Mouse (Mus musculus) bone marrow macrophage, adult 2 months (primary cell): Measurements from ENCODE around the gene Olfr631. TPM values are rescaled to one million over a fixed set of nuclear protein-coding genes. Genes with fewer than 3 reads are reported as not detected.
"Not testable (repeated sequence)": the region's sequence is repeated elsewhere in the genome, so short reads cannot be mapped to it uniquely, and the experiment has no call there.

Experiments
- H3K27ac ChIP-seq: 2 replicates; pipeline ENCODE4 v1.5.1; 2012; ENCODE audit warnings: low read depth, low read length; ENCODE audit not compliant: insufficient read depth
- H3K4me1 ChIP-seq: 2 replicates; pipeline ENCODE4 v1.6.1; 2012; ENCODE audit warnings: low read length; ENCODE audit not compliant: control insufficient read depth, insufficient read depth
- H3K4me3 ChIP-seq: 2 replicates; pipeline ENCODE4 v1.5.1; 2012; ENCODE audit warnings: mild to moderate bottlenecking, low read length, moderate library complexity; ENCODE audit not compliant: insufficient read depth
- CTCF ChIP-seq: IDR thresholded peaks from 2 replicates; pipeline ENCODE4 v1.5.1; 2012; ENCODE audit warnings: low read depth, mild to moderate bottlenecking, low read length, moderate library complexity
- POLR2A ChIP-seq: IDR thresholded peaks from 2 replicates; pipeline ENCODE4 v1.6.1; 2012; ENCODE audit warnings: mild to moderate bottlenecking, low read depth, low read length, borderline replicate concordance
- polyA plus RNA-seq: library from polyadenylated mRNA; stranded (reverse); fragments of >200 nt; gene quantifications from 2 replicates; pipeline ENCODE4 v1.2.4, GENCODE M21; 2012; ENCODE audit not compliant: missing spikeins, insufficient read depth, insufficient read length

Gene Olfr631
- not detected in 2 replicates for polyA plus RNA-seq

DNA sequence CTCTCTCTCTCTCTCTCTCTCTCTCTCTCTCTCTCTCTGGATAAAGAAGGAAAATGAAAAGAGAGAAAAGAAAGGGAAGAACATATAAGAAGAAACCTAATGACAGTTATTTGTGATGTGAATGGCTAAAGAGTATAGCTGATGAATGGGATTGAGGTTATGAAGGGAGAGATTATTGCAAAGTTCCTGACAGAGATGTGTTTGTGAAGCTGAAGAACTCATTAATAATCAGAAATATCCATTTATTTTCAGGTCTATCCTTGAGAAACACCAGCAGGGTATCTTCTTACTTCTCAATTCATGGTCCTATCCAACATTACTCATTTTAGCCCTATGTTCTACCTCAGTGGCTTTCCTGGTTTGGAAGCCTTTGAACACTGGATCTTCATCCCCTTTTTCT, at the start of gene Olfr631:
Gene Olfr631 (plus strand): TSS at position 301 of the 400 bp plus-strand sequence.
- Histone ChIP-seq H3K4me3 (no peak within 1 kb of the TSS), H3K4me1 (no peaks in the 10 kb centered on the region), H3K27ac (no peak within 1 kb of the TSS)
- TF ChIP-seq CTCF, result no peak
- TF ChIP-seq POLR2A, result no peak

DNA sequence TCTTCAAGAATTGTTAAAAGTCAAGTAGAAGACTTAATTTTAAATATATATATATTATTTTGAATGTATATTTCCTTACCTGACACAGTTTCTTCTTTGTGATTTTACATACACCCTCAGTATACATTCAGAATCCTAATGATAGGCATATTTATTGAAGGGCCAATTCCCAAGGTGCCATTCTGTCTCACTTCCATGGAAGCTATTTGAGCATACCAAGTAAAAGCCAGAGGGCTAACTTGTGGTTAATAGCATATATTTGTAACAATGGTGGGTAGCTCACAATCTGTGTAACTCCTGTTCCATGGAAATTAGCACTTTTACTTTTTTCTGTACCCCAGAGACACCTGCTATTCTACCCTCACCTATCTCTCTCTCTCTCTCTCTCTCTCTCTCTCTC, 42.5 kb upstream of the Olfr631 start, which contains the start of gene Olfr66:
Gene Olfr66 (minus strand): TSS at position 101 of the 400 bp plus-strand sequence.
- Histone ChIP-seq H3K4me3 (no peak within 1 kb of the TSS), H3K27ac (no peak within 1 kb of the TSS), H3K4me1 (no peaks in the 10 kb centered on the region)
- no peak for TF ChIP-seq POLR2A
- no peak for TF ChIP-seq CTCF

DNA sequence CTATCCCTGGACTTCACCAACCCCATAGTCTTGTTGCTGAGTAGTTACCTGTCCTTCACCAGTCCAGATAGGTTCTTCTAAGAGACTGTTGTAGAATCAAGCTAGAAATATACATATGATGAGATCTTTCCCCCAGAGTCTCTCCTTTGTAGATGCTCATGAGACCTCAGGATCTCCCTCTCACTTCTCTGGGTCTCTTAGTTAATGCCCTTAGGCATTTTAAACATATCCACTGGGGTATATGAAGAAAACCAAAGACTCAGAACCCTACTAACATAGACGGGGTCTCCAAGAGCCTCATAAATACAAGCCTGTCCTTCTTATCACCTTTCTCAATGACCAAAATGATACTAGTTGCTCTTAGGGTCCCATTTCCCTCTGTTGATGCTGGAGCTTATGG, 34.2 kb upstream of the Olfr631 start, which contains the start of gene Olfr64:
Gene Olfr64 (minus strand): TSS at position 101 of the 400 bp plus-strand sequence.
- TF ChIP-seq POLR2A (no peak), CTCF (no peak)
- Histone ChIP-seq H3K27ac (no peak within 1 kb of the TSS), H3K4me1 (no peaks in the 10 kb centered on the region), H3K4me3 (no peak within 1 kb of the TSS)

DNA sequence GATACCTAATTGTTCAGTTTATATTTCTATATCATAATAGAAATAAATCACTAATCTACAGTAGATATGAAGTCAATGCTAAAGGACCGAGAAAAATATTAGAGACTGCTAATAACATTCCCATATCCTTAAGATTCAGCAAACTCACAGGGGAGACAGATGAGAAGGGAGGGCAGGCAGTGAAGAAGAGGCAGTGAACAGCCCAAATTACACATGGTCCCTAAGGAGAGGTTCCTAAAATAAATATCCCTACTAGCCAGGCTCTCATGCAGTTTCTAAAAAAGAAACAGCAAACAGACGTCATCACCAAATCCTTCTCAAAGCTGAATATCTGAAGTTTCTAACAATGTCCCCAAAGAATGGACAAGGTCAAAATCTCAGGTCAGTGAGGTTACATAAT, 25.4 kb upstream of the Olfr631 start, which contains the start of gene Olfr65:
Gene Olfr65 (plus strand): TSS at position 301 of the 400 bp plus-strand sequence.
- H3K4me1 ChIP-seq, result no peaks in the 10 kb centered on the region
- no peak within 1 kb of the TSS for H3K4me3 ChIP-seq
- TF ChIP-seq POLR2A (no peak), CTCF (no peak)
- H3K27ac ChIP-seq, result no peak within 1 kb of the TSS

DNA sequence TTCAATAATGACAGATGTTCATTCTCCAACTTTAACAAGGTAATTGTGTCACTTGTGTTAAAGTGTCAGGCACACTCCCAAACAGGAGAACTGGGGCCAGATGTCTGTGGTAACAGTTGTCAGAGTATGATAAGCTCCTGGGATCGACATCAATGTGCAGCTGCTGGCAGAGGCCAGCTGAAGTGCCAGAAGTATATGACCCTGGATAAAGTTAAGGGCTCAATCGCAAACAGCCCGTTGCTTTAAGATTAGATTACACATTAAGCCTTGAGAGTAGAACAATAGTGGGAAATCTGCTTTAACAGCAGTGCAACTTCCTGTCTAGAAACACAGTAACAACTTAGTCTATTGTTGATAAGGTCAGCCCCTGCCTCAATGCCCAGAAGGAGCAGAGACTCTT, 18.6 kb upstream of the Olfr631 start:
- Histone ChIP-seq H3K4me3 (no peak overlapping the region), H3K27ac (no peak overlapping the region), H3K4me1 (no peaks in the 10 kb centered on the region)
- TF ChIP-seq POLR2A (no peak), CTCF (no peak)

DNA sequence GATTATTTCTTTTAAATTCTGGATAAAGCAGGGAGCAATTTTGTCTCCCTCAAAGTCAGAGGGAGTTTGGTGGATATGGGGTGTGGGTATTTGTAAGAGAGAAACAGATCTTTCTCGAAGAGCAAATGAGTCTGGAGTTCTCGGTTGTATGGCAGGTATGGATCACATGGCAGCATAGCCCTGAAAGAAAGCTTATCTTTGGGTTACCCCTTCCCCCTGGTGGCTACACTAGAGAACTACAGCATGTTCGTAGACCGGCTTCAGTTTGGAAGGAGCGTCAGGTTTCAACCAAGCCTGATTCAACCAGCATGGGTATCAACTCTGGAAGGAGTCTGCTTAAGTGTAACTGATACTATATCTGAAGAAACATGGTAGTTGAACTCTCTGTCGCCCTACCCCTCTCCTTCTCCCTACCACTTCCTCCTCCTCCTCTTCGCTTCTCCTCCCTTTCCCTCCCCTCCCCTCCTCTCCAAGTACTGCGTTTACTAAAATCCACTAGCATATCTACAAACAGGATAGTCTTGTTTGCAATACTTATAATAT, 15.6 kb upstream of the Olfr631 start:
- Histone ChIP-seq H3K4me3 (no peak overlapping the region), H3K27ac (no peak overlapping the region), H3K4me1 (no peaks in the 10 kb centered on the region)
- TF ChIP-seq CTCF (no peak), POLR2A (no peak)

DNA sequence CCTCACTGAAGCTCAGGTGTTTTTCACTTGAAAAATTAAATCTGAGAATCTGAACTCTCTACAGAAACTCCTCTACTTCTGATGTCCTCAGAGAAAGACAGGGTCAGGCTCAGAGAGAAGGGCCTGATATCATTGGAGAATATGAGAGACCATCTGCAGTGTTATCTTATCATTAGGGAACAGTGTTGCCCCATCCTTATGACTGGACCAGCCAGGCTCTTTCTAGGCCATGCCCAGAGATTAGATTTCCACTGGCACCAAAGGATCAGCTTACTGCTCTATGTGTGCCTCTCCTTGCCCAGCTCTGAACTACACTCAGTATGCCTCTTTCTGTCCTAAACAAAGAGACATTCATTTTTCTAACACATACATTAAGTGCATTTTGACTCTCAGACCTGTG, 13.3 kb upstream of the Olfr631 start:
- Histone ChIP-seq H3K4me1 (no peaks in the 10 kb centered on the region), H3K27ac (no peak overlapping the region), H3K4me3 (no peak overlapping the region)
- TF ChIP-seq CTCF, result no peak
- no peak for TF ChIP-seq POLR2A

DNA sequence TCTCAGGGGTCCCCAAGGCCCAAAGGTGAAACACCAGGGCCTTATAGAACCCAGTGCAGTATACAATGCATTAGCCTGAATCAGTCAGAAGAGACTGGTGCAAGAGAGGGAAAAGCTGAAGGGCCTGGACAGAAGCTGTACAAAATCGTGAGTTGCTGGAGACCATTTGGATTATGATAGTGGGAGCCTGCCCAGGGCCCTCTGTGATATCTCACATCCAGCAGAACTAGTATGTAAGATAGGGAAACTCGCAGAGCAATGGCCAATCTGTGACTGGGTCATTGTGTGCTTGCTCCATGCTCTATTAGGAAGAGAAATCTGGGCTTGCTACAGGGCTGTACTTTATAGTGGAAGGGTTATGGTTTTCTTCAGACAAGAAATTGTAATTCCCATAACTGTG, 5.6 kb downstream of the Olfr631 start, which contains the start of gene Olfr632:
Gene Olfr632 (plus strand): TSS at position 84 of the 400 bp plus-strand sequence.
- Histone ChIP-seq H3K4me3 (no peak within 1 kb of the TSS), H3K27ac (no peak within 1 kb of the TSS), H3K4me1 (no peaks in the 10 kb centered on the region)
- TF ChIP-seq POLR2A, result no peak
- TF ChIP-seq CTCF, result no peak

DNA sequence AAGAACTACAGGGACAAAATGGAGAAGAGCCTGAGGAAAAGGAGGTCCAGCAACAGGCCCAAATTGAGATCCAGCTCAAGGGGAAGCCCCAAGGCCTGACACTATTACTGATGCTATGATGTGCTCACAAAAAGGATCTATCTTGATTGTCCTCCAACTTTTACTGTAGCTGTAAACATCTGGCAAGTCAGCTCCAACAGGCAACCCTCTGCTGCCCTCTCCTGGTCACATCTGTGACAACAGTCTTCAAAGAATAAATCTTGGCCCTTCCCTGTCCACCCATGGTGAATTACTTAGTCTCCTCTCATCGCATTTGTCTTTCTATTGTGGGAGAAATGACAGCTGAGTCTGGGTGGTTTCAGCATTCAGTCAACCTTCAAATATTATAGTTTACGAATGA, 14.1 kb downstream of the Olfr631 start:
- Histone ChIP-seq H3K4me1 (no peaks in the 10 kb centered on the region), H3K4me3 (no peak overlapping the region), H3K27ac (no peak overlapping the region)
- TF ChIP-seq CTCF, result peak; percentile 33; the same call in 1 of the 2 replicates
- TF ChIP-seq POLR2A, result no peak

DNA sequence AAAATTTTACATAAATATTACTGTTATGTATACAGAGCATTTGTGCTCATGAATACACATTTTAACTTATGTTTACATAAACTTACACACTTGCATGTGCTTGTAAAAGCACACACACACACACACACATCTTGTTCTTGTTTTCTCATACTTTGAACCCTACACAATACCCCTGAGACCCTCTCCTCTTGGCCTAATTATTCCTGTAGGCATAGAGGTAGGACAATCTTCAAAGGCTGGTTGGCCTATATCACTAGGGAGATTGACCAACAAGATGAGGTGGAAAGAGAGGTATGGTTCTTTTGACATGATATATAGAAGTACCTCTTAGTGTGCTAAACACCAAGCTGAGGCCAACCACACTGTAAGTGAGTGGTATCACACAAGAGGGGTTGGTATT, 15.5 kb downstream of the Olfr631 start, which contains the start of gene Olfr633:
Gene Olfr633 (plus strand): TSS at position 301 of the 400 bp plus-strand sequence.
- TF ChIP-seq CTCF (no peak), POLR2A (no peak)
- Histone ChIP-seq H3K4me3 (no peak within 1 kb of the TSS), H3K4me1 (no peaks in the 10 kb centered on the region), H3K27ac (no peak within 1 kb of the TSS)

DNA sequence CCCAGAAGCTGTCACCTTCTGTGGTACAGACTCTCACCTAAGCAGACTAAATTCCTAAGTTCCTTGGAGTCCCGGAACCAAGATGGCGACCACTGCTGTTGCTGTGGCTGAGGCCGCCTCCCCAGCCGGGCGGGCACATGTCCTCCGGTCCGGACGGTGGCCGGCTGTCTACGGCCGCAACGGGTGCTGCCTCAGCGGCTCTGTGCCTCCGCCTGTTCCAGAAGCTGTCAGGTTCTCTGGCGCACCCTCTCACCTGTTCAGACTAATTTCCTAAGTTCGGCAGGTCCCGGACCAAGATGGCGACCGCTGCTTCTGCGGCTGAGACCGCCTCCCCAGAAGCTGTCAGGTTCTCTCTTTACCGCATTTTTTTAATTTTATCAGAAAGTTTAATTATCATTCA, 38.2 kb downstream of the Olfr631 start:
- H3K4me3 ChIP-seq, H3K27ac ChIP-seq, H3K4me1 ChIP-seq: not testable (repeated sequence)
